Mouse (Mus musculus): ENCODE results near the gene Fam171a2. TPM values are rescaled to one million over a fixed set of nuclear protein-coding genes. Genes with fewer than 3 reads are reported as not detected.
"Not testable (repeated sequence)": the region's sequence is repeated elsewhere in the genome, so short reads cannot be mapped to it uniquely, and the experiment has no call there.

Fam171a2 gene
- total RNA-seq, 1 experiment from 2014 or later, result not detected

DNA sequence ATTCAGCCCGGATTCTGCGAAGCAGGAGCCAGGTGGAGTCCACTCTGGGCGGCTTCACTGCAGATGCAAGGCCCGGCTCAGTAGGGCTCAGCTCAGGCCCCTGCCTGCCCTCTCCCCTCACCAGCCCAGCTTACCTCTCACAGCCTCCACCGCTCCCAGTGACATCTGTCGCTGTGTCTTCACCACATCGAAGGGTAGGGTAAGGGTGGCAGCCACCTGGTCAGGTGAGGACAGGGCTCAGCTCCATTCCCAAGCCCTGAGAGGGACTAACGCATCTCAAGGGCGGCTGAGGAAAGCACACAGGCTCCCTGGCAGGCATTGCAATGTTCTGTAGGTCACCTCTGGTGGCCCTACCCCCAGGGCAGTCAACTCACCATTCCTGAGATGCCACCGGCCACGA is 43.8 kb downstream of the Fam171a2 start:
- ATAC-seq (replicated peaks; ENCODE audit: insufficient number of reproducible peaks, low FRiP score, low TSS enrichment, poor library complexity, severe bottlenecking), result no peak

- ATAC-seq (replicated peaks; ENCODE audit: insufficient number of reproducible peaks, low FRiP score, low TSS enrichment, poor library complexity, severe bottlenecking), result no peak
These were observed 45.5 kb downstream of the Fam171a2 start for GRCm38 (mm10) chr11:102401898-102402500.

- ATAC-seq (replicated peaks; ENCODE audit: insufficient number of reproducible peaks, low FRiP score, low TSS enrichment, poor library complexity, severe bottlenecking), result no peak
These were observed 46.9 kb downstream of the Fam171a2 start for GRCm38 (mm10) chr11:102400513-102401084.

DNA sequence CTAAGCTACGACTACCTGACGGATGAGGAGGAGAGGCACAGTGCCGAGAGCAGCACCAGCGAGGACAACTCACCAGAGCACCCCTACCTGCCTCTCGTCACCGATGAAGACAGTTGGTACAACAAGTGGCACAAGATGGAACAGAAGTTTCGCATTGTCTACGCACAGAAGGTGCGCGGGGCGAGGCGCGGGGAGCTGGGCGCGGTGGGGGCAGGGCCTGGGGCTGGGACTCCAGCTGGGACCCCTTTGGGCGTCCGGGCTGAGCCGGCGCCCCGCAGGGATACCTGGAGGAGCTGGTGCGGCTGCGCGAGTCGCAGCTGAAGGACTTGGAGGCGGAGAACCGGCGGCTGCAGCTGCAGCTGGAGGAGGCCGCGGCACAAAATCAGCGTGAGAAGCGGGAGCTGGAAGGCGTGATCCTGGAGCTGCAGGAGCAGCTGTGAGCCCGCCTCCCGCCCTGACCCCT is 47.8 kb downstream of the Fam171a2 start:
- ATAC-seq (replicated peaks; ENCODE audit: insufficient number of reproducible peaks, low FRiP score, low TSS enrichment, poor library complexity, severe bottlenecking), result no peak

DNA sequence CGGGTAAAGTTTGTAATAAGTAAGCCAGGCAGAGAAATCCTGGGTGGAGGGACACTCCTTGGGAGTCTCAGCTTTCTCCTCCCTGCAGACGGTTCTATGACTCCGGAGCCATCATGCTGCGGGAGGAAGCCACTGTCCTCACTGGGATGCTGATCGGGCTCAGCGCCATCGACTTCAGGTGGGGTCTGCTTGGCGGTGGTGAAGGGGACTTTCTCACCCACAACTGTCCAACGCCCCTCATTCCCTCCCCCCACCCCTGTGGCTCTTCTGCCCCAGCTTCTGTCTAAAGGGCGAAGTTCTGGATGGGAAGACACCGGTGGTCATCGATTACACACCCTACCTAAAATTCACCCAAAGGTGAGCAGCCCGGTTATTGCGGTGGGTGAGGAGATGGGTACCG is 48.4 kb downstream of the Fam171a2 start:
- no peak for ATAC-seq (replicated peaks; ENCODE audit: insufficient number of reproducible peaks, low FRiP score, low TSS enrichment, poor library complexity, severe bottlenecking)

- ATAC-seq (replicated peaks; ENCODE audit: insufficient number of reproducible peaks, low FRiP score, low TSS enrichment, poor library complexity, severe bottlenecking), result no peak
These were observed 49.3 kb downstream of the Fam171a2 start for GRCm38 (mm10) chr11:102398007-102398825.

DNA sequence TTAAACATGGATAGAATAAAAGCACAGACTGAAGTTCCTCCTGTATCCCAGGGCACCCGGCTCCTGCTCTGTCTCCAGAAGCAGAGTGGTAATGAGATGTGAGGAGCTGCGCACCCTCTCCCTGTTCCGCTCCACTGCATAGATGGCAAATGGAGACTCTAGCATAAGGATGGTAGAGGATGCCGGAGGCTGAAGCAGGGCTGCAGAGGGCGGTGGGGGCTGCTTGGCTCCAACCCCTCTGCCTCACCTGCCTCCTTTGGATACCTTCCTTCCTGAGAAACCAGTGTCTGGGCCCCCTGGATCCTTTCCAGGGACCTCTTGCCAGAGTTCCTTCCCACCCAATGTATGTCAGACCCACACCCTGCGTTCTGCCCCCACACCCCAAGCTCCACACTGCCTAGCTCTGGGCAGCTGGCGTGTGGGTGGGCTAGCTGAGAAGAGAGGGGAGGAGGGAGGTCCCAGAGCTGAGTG is 50.8 kb downstream of the Fam171a2 start:
- ATAC-seq (replicated peaks; ENCODE audit: insufficient number of reproducible peaks, low FRiP score, low TSS enrichment, poor library complexity, severe bottlenecking), result no peak

DNA sequence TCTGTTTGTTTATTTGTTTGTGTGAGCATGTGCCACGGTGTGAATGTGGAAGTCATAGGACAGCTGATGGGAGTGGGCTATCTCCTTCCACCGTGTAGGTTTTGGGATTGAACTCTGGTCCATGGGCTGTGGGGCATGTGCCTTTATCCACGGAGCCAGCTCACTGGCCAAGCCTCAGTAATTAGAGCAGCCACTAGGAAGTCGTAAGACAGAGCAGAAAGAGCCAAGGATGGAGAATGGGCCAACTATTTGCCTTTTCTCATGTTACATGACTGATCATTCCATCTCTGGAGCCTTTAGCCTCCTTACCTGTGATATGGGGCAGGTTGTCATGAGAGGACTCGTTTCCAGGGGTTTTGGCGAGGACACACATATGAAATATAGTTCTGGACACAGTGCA is 51.2 kb downstream of the Fam171a2 start:
- no peak for ATAC-seq (replicated peaks; ENCODE audit: insufficient number of reproducible peaks, low FRiP score, low TSS enrichment, poor library complexity, severe bottlenecking)

DNA sequence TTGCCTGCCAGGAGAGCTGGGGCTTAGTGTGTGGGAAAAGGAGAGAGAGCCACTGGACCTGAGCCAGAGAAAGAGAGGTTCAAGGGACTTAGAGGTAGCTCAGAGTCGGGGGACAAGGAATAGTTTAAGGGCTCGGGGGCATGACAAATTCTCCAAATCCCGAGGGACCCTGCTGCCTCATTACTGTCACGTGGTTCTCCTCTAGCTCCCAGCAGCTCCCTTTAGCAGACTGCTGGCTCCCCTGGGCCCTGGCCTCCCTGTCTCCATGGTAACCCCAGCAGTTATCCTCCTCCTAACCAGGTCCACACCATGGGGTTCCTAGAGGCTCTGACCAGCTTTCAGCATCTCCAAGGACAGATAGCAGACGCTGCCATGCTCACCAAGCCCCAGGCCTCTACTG is 52.2 kb downstream of the Fam171a2 start:
- ATAC-seq (replicated peaks; ENCODE audit: insufficient number of reproducible peaks, low FRiP score, low TSS enrichment, poor library complexity, severe bottlenecking), result no peak

- no peak for ATAC-seq (replicated peaks; ENCODE audit: insufficient number of reproducible peaks, low FRiP score, low TSS enrichment, poor library complexity, severe bottlenecking)
These were observed 52.9 kb downstream of the Fam171a2 start for GRCm38 (mm10) chr11:102394421-102395124.

- no peak for ATAC-seq (replicated peaks; ENCODE audit: insufficient number of reproducible peaks, low FRiP score, low TSS enrichment, poor library complexity, severe bottlenecking)
These were observed 53.6 kb downstream of the Fam171a2 start for GRCm38 (mm10) chr11:102393719-102394420.

- no peak; the same call in 1 of the 2 replicates for ATAC-seq (replicated peaks; ENCODE audit: insufficient number of reproducible peaks, low FRiP score, low TSS enrichment, poor library complexity, severe bottlenecking)
These were observed 54.2 kb downstream of the Fam171a2 start, which contains the start of gene Rundc3a for GRCm38 (mm10) chr11:102393238-102393634. TSS of gene Rundc3a (plus strand) at chr11:102393403.

DNA sequence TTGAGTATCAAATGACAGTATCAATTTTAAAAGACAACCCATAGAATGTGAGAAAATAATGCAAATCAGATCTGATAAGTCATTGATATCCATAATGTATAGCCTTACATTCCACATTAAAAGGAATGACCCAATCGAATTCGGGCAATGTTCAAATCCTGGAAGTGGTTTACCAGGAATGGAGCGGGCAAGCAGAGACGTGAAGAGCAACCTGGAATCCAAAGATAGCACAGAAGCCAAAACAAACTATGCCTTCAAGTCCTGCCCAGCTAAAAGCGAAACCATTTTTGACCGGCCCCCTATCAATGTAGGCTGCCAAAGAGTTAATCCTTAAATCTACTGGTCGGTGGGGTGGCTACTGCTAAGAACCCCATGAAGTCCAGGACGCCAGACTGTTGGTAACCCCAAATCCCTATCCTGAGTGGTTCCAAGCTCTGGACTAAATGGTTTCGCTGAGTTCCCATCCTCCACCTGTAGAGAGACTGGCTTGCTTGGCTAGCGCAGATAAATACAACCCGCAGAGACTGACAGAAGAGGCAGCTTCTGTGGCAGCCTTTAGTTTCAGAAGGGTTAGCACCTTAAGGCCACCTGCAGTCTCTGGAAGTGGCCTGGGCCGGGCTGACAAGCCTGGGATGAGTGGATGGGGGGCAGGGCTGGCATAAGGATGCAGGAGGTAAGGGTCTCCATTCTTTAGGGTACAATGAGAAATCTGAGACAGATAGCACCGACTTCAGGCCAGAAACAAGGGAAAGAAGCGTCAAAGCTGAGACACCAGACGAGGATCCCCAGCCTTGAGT is 54.8 kb downstream of the Fam171a2 start:
- no peak for ATAC-seq (replicated peaks; ENCODE audit: insufficient number of reproducible peaks, low FRiP score, low TSS enrichment, poor library complexity, severe bottlenecking)

GRCm38 (mm10) chr11:102389436-102389835 is 58.0 kb downstream of the Fam171a2 start:
- ATAC-seq (replicated peaks; ENCODE audit: insufficient number of reproducible peaks, low FRiP score, low TSS enrichment, poor library complexity, severe bottlenecking), result not testable (repeated sequence)
